ENCODE assay signal across 17 mouse cellular contexts in the genomic region with DNA sequence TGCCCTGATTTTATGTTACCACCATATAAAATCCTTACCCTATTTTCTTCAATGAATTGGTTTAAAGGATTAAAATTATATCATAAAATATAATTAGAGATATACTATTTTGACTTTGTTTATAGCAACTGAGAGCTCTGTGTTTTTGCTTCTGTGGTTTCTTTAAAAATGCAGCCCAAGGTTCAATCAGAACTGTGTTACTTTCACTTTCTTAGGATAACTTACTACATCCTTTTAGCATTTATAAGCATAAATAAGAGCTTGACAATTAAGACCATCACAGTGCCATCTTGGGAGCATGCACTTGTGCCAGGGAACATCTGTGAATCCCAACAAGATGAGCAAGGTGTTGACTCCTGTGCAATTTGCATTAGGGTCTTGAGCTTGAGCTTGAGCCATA.
"Had no signal": no experiment of that assay in that cellular context is flagged by ENCODE, and none has a peak within 500 bp of the region (broad histone marks: within the 10 kb centered on the region; RNA-seq: fewer than 3 reads in every experiment).

No protein-coding gene starts in this region.

- H3K27ac ChIP-seq: lung, embryonic 15.5 days; macrophage; midbrain, embryonic 13.5 days; midbrain, embryonic 15.5 days; neural tube, embryonic 13.5 days; stomach, embryonic 15.5 days; stomach, postnatal 0 days had no signal

- H3K9ac ChIP-seq: liver, postnatal 0 days; lung, embryonic 15.5 days; midbrain, embryonic 13.5 days; midbrain, embryonic 15.5 days; neural tube, embryonic 13.5 days; stomach, embryonic 15.5 days had no signal

- H3K36me3 ChIP-seq: lung, embryonic 15.5 days; midbrain, embryonic 13.5 days; midbrain, embryonic 15.5 days; neural tube, embryonic 13.5 days; stomach, embryonic 15.5 days had no signal

- H3K27me3 ChIP-seq: lung, embryonic 15.5 days; midbrain, embryonic 13.5 days; midbrain, embryonic 15.5 days; neural tube, embryonic 13.5 days; stomach, embryonic 15.5 days had no signal

- H3K4me1 ChIP-seq: lung, embryonic 15.5 days; midbrain, embryonic 15.5 days; neural tube, embryonic 13.5 days; stomach, embryonic 15.5 days had no signal

- H3K4me2 ChIP-seq: lung, embryonic 15.5 days; midbrain, embryonic 11.5 days; midbrain, embryonic 13.5 days; midbrain, embryonic 15.5 days; neural tube, embryonic 13.5 days; stomach, embryonic 15.5 days had no signal

- H3K4me3 ChIP-seq: lung, embryonic 15.5 days; midbrain, embryonic 13.5 days; midbrain, embryonic 15.5 days; neural tube, embryonic 13.5 days; stomach, embryonic 15.5 days had no signal

- H3K9me3 ChIP-seq: lung, embryonic 15.5 days; midbrain, embryonic 13.5 days; midbrain, embryonic 15.5 days; neural tube, embryonic 13.5 days; stomach, embryonic 15.5 days had no signal

- DNase-seq: liver, postnatal 0 days; lung, adult 2 months; lung, postnatal 14 days; lung, postnatal 36 days; right cerebral cortex, postnatal 14 days; thymus, adult 2 months; thymus, postnatal 25 days; thymus, postnatal 4 days had no signal

- ATAC-seq: liver, postnatal 0 days; lung, postnatal 0 days; midbrain, embryonic 13.5 days; midbrain, embryonic 15.5 days had no signal
